Mouse (Mus musculus): Measurements from ENCODE around the gene Zfp784.

- TF ChIP-seq POLR2A (IDR thresholded peaks at IDR 0.05; ENCODE audit: low read depth, low read length) (no peak), CTCF (IDR thresholded peaks at IDR 0.05; ENCODE audit: extremely low read depth, insufficient read length, insufficient replicate concordance, low read depth, low read length) (no peak)
Measured at GRCm38 (mm10) chr7:5021197-5021596, 17.0 kb downstream of the Zfp784 start.
